Mouse (Mus musculus): ENCODE data around the gene Nbas.

The Nbas gene

GRCm38 (mm10) chr12:13410191-13410590 lies 141.3 kb downstream of the Nbas start:
- DNase-seq: no peak

DNA sequence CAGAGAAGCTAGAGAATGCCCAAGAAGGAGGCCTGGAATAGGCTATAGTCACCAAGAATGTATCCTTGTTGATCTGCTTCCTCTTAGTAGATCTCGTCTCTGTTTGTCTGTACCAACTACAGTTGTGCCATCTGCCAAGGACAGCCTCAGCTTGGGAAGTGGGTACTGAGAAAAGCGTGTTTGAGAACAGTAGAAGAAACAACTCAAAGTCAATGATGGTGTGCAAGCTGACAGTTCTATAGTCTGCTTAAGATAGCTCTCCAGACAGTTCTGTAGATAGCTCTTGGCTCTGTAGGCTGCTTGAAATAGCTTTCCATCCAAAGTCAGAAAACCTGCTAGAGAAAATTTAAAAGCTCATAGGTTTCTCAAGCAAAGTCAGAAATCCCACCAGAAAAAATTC lies 149.7 kb downstream of the Nbas start:
- no peak for DNase-seq

DNA sequence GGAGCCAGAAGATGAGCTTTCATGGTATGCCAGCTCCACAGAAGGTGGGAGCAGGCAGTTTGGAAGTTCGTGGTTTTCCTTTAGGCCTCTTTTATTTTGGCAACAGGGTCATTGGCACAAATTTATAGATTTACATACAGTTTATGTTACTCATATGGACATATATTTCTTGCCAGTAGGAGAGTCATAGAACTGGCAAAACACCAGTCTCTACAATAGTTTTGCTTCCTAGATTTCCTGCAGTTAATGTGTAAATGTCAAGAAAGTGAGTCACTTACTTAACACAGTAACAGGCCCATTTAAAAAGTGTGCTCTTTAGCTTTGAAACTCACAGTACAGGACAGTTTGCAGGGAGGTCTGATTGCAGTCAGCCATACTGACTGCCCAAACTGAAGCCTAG lies 161.3 kb downstream of the Nbas start:
- DNase-seq: no peak

DNA sequence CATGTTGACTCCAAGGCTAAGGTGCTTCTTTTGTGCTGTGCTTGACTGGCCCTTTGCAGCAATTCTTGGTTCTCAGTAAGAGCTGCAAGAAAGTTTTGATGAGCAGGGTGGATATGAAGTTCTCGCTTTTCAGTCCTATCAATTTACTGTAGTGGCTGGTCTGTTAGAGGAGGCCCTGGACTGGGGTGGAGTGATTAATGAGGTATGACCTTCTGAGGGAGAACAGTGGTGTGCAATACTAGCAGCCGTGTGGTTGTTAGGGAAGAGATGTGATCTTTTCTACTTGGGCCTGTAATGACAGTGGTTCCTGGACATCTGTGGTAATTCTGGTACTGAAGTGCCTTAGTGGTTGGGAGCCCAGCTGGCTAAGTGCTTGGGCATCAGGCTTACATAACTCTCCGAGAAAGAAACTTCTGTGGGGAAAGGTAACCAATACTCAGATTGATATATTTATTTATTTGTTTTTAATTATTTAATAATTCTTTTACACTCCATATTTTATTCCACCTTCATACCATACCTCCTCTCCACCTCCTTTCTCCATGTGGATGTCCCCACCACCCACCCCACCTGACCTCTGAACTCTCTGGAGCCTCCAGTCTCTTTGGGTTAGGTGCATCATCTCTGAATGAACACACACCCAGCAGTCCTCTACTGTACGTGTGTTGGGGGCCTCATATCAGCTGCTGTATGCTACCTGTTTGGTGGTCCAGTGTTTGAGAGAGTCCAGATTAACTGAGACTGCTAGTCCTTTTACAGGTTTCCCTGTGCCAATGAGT lies 175.9 kb downstream of the Nbas start:
- DNase-seq: no peak

DNA sequence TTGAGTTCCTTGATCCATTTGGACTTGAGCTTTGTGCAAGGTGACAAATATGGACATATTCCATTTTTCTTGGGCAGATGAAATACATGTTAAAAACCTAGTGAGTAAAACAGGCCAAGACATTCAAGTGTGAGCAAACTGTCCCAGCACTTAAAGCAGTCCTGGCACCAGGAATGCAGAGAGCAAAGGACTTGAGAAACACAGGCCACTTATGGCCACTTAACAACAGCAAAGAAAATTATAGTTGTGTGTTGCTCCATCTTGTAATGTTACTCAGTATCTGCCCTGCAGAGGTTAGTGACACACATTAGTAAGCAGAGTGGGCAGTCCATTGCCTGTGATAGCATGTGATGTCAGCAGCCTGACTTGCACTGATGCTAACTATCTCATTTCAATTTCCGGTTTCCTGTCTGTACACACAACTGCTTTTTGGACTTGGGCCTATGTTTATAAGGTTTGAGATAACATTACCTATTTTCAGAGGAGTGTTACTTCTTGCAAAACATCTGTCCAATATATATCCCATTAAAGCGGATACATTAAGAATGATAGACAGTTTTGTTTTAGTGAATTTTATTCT lies 176.6 kb downstream of the Nbas start:
- DNase-seq: no peak

GRCm38 (mm10) chr12:13448916-13449315 lies 180.0 kb downstream of the Nbas start:
- no peak for DNase-seq

DNA sequence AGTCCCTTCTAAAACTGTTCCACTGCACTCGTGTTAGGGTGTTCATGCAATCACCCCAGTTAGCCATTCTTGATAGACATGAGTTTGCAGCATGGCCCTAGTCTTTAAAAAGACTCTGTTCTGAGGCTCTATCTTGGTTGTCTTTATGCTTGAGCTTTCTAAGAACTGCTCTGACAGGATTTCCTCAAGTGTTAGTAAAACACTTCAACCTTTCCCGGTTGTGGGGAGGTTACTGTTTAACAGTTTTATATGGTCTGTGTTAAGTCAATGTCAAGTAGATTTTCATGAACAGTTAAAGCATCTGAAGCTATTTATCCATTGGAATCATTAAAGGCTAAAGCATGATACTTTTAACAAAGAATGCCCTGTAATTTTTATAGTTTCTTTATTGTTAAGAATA lies 183.1 kb downstream of the Nbas start:
- DNase-seq: no peak

GRCm38 (mm10) chr12:13460223-13460853 lies 191.4 kb downstream of the Nbas start:
- DNase-seq: no peak

DNA sequence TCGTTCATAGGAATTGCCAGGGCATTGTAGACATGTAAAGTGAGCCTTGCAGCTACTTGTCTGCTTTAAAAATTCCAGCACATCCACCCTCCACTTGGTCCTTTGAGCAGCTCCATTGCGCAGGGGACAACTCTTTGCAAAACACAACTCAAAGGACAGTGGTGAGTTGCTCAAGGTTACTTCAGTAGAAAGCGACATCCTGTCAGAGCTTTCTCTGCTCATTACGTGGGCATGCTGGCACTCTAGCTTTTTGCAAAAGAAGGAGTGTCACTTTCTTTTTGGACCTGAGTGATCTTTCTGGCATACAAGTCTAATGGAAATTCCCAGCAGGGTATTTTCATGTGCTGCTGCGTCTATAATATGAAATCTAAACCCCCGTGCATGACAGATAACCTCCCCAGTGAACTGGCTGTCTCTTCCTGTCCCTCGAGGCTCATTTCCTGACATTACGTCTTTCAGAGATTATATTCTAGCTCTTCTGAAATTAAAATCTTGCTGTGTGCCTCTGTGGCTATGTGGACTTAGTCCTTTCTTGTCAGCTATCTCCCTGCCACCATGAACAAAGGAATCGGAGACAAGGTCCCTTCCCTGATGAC lies 192.7 kb downstream of the Nbas start:
- no peak for DNase-seq

- DNase-seq: no peak
Measured at GRCm38 (mm10) chr12:13462397-13462796, 193.5 kb downstream of the Nbas start.

DNA sequence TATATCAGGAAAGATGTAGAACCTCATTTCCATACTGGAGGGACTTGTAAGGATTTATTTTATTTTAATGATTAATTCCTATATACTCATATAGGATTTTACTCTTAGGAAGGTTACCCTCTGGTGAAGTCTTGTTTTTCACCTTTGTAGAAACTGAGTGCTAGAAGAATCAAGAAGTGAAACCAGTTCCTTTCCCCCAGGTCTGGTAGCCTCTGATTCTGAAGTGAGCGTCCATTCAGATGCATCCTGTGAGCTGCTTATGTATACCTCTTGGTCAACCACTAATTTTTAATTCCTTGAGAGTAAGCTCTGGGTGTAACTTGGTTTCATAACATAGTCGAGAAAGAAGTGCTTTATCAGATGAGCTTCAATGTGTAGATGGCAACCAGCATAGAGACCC lies 196.6 kb downstream of the Nbas start:
- DNase-seq: no peak

DNA sequence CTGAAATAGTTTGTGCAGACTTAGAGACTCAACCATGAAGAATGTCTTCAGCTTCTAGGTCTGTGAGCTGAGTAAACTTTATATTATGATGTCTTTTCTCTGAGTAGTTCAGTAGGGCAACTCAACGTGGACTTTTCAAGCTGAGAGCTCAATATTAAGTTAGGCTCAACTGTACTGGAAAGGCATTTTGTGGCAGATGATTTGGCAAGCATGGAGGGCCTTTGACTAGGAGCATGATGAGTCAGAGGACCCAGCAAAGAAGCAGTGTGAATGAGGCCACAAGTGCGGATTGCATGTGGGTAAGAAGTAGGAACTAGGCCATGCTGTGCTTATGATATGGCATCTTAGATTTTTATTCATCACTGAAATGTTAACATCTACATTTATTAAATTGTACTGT lies 205.9 kb downstream of the Nbas start:
- DNase-seq: no peak

DNA sequence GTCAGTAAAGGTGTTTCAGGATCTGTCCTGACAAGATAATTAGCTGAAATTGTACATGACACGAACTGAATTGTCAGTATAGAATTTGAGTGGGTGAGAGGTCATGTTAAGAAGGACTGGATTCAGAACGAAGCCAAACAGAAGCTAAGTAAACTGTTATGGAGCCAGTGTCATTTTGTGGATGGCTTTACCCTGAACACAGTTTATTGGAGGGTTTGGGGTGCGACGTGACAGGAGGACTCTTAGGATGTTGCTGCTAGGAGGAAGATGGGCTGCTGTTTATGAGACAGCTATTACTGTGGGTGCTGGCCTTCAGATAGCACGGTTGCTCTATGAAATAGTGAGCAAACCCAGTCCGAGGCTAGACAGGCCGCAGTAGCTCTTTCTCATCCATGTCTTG lies 210.2 kb downstream of the Nbas start:
- no peak for DNase-seq

DNA sequence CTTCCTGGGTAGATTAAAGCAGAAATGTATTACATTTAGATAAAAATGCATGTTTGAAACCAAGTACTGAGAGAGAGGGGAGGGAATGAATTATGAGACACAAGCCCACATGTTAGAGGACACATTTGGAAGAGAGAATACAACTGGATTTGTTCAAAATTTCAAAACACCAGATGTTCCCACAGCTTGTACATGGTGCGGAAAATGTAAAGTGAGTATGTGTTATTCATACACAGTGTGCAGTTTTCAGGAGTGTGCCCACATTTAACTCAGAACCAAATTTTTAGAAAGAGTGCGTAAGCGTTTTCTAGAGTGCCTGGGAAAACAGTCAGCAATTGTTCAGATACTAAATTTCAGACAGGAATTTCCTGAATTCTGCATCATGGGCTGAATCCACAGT lies 217.3 kb downstream of the Nbas start:
- no peak for DNase-seq

- DNase-seq: no peak
Measured at GRCm38 (mm10) chr12:13497211-13497610, 228.3 kb downstream of the Nbas start.

- DNase-seq: no peak
Measured at GRCm38 (mm10) chr12:13499237-13499889, 230.4 kb downstream of the Nbas start.

DNA sequence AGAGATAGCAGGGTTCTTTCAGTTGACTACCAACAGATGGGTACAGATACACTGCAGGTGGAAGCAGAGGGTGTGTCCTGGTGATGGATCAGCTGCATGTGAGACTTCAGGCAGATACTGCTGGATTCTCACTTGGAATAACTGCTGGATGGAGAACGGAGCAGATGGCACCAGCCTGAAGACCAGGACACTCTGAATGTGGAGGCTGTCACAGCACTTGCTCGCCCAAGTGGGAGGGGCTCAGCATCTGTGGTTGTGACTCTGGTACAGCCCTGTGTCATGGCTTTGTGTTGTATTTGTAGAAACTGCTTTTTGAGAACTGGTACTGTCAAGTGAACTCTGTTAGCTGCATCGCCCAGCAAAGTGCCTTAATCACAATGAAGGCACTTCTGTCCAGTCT lies 231.3 kb downstream of the Nbas start:
- no peak for DNase-seq

GRCm38 (mm10) chr12:13504771-13505444 lies 236.0 kb downstream of the Nbas start:
- no peak for DNase-seq

DNA sequence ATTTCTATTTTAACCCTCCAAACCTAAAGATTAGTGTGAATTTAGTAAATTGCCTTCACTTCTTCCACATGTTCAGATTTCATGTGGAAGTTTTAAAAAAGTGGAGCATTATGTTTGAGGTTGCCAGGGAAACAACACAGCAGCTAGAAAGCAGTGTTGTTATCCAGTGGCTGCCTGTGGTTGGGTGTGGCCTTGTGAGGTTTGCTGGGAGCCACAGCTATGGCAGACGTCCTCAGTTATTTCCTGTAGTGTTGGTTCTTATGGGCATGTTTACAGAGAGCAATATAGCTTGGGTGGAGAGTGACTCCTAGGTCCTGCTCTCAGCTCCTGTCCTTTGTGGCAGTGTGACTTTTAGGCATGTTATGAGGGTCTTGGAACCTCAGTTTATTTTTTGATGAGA lies 249.1 kb downstream of the Nbas start:
- no peak for DNase-seq

DNA sequence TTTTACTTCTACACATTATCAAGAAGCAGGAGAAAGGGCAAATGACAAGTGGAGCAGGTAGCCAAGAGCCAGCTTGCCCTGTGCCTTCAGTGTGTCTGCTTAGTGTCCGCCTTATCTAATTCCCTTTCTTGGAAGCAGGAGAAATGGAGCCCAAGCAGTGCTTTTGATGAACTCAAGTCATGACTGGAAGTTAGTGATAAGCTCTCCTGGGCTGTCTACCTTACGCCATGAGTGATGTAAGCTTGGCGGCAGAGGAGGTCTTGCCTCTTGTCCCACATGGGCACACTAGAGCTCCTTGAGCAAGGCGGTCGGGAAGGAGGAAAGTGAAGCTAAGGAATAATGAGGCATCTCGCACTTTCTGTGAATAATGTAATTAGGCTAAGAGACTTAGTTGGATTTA lies 250.5 kb downstream of the Nbas start:
- no peak for DNase-seq

- DNase-seq: no peak
Measured at GRCm38 (mm10) chr12:13532731-13533365, 263.9 kb downstream of the Nbas start.

DNA sequence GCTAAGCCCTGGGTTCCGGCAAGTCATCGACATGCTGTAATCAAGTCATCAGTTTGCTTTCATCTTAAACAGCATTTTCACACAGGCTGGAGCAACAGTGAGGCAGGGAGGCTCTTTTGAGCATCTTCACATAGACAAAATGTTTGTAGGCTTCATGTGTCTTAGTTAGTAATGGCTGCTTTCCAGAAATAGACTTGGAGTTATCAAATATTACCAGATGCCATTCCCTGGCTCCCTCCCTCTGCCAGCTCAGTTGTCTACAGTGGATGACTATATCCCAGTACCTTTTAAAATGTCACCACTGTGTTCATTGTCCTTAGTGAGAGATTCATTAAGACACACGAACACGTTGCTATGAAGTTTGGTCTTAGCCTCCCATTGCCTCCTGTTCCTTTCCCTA lies 270.2 kb downstream of the Nbas start:
- no peak for DNase-seq

All from spleen, adult 18-20 months (tissue).